Mouse (Mus musculus): Measurements from ENCODE around the gene Plcd3. TPM values are rescaled to one million over a fixed set of nuclear protein-coding genes. Genes with fewer than 3 reads are reported as not detected.

The Plcd3 gene
- 10 to 100 TPM; 10.0 to 18.9 (median 13.6) TPM for total RNA-seq (2022)

DNA sequence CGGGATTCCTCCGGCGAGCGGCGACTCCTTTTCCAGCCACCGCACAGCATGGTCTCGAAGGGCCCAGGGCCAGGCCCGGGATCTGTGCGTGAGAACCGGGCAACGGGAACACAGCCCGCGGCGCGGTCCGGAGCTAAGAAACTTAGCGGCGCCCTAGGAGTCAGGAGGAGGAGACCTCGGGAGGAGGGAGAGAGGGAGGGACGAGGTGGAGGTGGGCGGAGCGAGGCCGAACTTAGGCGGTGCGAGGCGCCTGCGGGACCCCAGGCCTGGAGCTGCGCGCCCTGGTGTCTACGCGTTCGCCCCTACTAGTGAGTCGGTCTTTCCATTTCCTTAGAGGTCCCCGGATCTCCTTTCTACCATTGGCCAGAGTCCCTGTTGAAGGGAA lies at the start of gene Plcd3, which contains the start of gene Acbd4:
Gene Plcd3 (minus strand): TSS at position 178 of the 385 bp plus-strand sequence.
Gene Acbd4 (plus strand): TSS at position 202 of the 385 bp plus-strand sequence.
- DNase-seq: peak; percentile 83

DNA sequence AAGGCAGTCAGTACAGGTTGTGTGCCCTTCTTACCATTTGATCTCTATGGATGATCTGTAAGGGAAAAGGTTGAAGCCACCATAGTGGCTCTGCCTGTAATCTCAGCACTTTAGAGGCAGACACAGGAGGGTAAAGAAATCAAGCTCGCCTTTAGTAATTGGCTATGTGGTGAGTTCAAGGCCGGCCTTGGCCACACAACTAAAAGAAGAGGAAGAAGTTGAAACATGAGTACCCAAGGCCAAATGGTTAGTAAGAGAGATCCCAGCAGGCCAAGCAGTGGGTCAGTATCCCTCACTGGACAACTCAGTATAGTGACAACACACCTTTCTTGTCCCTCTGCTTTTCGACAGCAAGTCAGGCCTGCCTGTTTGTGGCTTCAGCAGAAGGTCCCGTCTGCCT lies 48.3 kb upstream of the Plcd3 start:
- no peak for DNase-seq

DNA sequence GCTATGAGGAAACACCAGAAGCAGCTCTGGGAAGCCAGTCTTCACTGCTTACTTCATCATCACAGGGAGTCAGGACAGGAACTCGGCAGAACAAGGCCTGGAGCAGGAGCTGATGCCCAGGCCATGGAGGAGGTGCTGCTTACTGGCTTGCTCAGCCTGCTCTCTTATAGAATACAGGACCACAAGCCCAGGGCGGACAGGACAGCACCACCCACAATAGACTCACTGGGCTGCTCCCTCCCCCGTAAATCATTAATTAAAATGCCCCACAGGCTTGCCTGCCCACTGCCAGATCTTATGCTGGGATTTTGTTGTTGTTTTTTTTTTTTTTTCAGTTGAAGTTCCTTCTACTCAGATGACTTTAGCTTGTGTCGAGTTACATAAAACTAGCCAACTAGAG lies 46.3 kb upstream of the Plcd3 start:
- DNase-seq: no peak

DNA sequence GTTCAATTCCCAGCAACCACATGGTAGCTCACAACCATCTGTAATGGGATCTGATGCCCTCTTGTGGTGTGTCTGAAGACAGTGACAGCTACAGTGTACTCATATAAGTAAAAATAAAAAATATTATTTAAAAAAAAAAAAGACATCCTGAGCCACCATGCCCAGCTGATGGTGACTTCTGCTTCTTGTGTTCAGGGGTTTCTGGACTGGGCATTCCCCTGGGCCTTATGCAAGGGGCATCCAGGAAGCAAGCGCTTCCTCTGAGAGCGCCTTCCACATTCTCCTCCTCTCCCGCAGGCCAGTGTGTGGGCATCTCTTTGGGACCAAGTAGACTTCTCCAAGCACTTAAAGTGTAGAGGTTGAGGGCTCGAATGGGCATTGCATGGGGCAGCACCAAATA lies 44.9 kb upstream of the Plcd3 start:
- DNase-seq: no peak

GRCm38 (mm10) chr11:103144309-103145285 lies 43.1 kb upstream of the Plcd3 start:
- no peak for DNase-seq

DNA sequence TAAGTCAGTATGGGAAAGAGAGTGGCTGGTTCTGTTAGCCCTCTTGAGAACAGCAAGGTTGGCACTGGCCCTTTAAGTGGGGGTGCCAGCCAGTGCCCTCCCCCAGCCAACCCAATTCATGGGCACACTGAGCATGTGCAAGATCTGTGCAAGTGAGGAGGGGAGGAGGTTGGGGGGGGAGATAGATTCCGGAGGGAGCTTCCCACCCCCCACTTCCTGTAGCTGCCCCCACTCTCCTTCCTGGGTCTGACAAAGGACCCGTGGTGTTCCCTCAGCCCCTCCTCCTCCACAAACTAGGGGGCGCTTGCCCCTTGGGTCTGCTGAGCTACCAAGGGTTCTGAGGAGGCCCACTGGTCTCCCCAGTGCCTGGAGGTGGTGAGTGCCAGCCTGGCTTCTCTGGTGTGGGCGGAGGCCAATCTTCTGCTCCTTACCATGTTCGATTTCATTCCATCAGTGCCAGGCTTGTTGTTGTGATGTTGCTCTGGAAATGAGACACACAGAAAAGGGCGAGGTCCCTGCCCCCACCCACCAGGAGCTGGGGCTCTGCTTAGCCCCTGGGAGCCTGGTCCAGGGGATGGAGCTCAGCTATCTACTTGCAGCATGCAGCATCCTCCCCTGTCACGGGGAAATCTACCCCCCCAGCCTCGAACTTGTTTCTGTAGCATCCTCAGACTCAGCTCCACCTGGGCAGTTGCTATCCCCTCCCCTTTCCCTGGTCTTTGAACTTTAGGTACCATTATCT lies 41.2 kb upstream of the Plcd3 start:
- DNase-seq: no peak

- DNase-seq: no peak
Measured at GRCm38 (mm10) chr11:103141944-103142255, 40.4 kb upstream of the Plcd3 start.

GRCm38 (mm10) chr11:103141101-103141943 lies 39.9 kb upstream of the Plcd3 start:
- no peak for DNase-seq

DNA sequence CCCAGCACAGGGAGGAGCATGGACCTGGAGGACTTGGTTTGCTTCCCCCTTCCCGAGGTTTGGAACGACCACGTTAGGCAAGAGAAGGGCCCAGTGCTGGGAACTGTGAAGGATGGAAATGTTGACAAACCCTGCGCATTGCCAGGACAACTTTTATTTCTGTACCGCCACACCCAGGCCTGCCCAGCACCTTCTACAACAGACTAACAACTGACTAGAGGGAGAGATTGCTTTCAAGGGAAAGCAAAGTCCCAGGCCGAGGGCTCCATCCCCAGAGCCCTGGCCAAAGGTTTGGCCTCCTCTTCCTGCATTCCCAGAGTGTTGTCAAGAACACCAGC lies 39.3 kb upstream of the Plcd3 start:
- DNase-seq: no peak

DNA sequence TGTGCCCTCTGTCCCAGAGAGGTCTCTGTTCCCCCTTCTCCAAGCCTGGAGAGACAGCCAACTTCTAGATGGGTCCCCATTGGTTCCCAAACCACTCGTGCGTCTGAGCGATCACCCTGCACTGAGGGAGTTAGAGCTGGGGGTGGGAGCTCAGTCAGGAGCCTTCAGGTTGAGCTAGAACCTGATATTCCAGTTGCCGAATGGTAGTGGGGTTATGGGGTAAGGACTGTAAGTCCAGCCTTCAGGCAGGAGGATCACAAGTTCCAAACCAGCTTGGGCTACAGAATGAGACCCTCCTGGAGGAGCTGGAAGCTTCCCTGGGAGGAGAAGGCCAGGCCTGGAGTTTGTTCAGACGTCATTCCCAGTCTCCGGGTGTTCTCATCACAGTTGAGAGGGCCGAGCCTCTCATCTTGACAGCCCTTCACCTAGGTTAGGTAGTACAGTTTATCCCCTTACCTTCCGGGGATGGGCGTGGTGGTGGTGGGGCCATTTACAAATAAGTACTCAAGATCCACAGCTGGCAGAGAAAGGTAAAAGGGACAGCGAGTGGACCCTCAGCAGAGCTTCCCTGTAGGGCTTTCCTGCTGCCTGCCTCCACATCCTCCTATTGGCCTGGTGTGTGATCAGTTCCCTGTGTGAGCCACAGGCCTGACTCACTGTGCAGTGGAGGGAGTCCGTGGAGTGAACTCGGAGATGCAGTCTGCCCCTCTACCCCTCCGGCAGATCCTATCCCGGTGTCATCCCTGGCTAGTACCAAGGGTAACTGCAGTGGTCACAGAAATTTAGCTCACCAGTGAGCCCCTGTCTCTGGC lies 38.7 kb upstream of the Plcd3 start:
- no peak for DNase-seq

GRCm38 (mm10) chr11:103136039-103136577 lies 34.6 kb upstream of the Plcd3 start:
- DNase-seq: no peak

GRCm38 (mm10) chr11:103134221-103134620 lies 32.8 kb upstream of the Plcd3 start:
- no peak for DNase-seq

DNA sequence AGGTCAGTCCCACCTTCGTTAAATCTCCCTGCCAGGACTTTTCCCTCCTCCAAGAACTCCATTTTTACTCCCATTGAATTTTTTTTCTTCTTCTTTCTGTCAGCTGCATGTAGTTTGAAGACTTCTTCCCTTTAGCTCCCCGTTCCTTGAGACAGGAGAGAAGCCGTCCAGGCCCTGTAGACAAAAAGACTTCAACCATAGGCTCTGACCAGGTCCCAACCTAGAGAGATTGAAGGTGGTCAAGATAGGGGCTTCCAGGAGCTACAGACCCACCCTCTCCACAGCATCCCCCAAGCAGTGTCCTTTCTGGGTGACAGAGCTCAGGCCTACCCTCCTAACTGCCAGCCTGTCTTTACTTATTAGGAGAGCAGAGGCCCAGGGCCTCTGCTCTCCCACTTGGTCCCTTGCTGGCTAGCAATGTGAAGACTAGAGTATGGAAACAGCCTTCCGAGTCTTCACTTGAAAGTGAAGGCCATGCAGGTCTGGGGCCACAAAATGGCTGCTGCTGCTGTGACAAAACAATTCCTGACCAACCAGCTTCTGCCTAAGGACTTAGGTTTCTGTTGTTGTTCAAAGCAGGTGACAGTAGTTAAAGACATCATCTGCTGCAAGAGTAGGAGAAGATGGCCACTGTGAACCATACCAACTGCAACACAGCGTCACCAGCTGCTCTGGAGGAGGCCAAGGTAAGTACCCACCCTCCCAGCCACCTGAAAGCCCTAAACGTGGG lies 32.2 kb upstream of the Plcd3 start:
- no peak for DNase-seq

GRCm38 (mm10) chr11:103132576-103133455 lies 31.4 kb upstream of the Plcd3 start:
- peak; percentile 99 for DNase-seq

DNA sequence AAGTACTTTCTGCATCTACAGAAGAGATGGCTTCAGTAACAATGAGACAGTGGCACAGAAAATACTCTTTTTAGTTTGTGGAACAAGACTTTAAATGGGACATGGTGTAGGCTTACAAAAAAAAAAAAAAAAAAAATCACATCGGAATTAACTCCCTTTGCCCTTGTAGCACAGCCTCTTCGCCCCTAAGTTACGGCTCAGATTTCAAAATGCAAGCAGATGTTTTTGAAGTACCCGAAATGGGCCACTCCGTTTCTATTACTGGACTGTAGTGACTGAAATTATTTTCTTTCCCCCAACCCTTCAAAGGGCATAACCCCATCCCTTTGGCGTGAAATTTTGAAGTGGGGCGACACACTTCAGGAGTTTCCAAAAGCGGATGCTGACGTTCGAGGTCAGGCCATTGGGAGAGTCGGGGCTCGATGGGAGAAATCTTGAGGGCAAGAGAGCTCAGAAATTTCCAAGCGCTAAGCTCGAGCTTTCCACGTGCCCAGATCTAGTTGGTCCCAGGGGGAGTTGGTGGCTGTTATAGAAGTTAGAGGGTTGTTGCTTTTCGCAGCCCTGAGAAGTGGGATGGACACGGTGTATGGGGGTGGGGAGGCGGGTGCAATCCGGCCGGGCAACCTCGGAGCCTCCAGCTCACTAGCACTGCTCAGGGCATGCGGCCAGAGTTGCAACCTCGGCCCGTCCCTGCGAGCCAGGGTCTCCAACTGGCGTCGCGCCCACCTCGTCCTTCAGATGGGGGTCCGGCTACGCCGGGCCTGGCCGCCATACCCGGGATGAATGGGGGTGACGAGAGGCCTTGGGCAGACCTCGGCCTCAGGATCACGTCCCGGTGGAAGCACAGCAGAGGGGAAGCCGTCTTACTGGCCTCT lies 30.5 kb upstream of the Plcd3 start, which contains the start of gene Hexim2:
Gene Hexim2 (plus strand): TSS at position 729 of the 875 bp plus-strand sequence.
- DNase-seq: peak; percentile 65

- no peak for DNase-seq
Measured at GRCm38 (mm10) chr11:103120315-103120714, 18.9 kb upstream of the Plcd3 start.

DNA sequence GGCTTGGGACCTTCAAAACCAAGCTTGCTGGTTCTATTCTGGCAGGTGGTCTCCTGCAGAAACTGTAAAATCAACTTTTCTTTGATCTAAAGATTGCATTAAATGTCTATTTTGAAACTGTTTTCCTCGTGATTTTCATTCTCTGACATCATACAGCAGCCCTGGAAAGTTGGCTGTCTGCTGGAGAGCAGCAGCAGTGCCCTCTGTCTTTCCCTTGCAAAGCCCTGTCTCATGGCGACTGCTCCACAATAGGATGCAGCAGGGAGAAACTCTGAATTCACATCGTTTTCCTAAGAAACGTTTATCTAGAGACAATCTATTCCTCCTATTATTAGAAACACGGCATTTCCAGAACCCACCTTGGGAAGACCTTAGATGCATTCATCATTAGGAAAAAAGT lies 18.2 kb upstream of the Plcd3 start:
- no peak for DNase-seq

DNA sequence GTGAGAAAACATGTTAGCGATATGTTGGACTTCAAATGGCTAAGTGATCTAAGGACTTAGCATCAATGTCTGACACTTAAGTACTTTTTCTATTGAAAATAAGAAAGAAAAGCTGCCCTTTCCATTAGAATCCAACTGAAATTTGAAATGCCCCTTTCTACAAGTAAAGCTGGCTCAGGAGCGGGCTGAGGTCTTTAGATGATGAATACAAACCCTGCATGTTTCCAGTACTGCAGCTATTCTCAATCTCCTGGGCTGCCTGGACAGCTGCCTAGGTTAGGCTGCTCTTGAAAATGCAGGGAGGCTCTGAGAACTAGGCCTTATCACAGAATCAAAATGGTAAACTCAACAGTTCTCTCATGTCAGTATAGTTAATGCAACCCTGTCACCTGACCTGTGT lies 17.4 kb upstream of the Plcd3 start:
- DNase-seq: no peak

- DNase-seq: no peak
Measured at GRCm38 (mm10) chr11:103117591-103118009, 16.1 kb upstream of the Plcd3 start.
